Mouse (Mus musculus) kidney, postnatal 36 days (tissue): ENCODE measurements around the gene Nfic.
A peak's percentile ranks its signal among the peaks of the same experiment; 100 is the strongest.

Experiments used
- DNase-seq, 2 experiments: peaks; one replicate each; pipeline ENCODE4 v3.0.0; 2021 to 2022; ENCODE audit warnings: mixed read lengths in 2 of 2

Nfic gene

DNA sequence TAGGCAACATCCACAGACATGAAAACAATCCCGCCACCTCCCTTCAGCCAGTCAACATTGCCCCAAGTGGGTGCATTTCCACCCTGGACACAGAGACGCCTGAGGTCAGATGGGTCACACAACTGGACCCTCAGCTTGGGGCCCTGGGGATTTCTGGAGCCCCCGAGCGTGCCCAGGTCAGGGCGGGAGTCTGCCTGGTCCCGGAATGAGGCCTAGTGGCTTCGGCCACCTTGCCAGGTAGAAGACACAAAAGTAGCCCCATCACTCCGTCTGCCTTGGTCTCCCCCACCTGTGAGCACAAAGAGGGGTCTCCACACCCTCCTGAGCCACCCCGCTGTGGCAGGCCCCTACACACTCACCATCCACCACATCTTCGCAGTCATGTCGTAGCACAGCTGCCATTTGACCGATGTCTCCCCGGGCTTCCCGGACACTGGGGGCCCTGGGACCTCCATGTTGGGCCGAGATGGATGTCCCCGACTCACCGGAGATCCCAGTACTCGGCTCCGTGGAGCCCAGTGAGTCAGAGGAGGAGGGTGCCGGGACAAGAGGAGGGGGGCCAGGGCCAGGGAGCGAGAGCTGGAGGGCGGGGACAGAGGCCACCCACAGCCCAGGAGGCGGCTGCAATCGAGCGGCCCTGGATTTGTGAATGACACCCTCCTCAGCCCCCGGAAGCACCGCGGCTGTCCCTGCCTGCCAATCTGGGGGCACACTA is at the start of gene Nfic:
Gene Nfic (minus strand): TSS at position 455 of the 715 bp plus-strand sequence.
- no peak for DNase-seq

DNA sequence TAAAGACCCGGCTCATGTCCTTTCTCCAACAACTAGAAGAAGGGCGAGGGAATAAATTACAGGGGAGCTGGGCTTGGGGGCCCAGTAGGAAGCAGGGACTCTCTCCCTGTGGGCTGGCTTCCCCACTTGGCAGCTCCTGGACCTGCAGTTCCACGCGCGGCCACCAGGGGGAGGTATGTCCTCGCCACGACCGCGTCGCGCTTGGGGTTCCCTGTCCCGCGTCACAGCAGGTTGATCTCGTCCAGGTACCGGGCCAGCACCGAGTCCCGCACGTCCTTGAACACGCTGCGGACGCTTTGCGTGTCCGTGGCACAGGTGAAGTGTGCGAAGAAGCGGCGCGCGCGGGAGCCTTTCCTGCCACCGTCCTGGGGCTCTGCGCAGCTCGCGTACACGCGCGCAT is 47.2 kb upstream of the Nfic start:
- DNase-seq = peak; percentile 84 to 95

DNA sequence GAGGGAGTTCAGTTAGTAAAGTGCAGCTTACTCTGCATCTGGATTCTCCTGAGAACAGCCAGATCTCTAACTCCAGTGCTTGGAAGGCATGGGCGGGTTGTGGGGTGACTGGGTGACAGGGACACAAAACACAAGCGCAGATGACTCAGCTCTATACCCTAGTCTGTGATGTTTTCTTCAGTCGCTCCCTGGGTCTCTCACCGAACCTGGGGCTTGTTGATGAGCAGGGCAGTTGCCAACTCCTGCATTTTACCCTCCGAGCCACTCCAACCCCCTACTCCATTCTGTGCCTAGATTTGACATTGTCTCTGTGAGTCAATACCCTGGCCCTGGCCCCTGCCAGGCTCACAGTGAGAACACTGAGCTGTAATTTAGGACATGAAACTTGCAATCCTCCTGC is 46.4 kb upstream of the Nfic start:
- no peak for DNase-seq

DNA sequence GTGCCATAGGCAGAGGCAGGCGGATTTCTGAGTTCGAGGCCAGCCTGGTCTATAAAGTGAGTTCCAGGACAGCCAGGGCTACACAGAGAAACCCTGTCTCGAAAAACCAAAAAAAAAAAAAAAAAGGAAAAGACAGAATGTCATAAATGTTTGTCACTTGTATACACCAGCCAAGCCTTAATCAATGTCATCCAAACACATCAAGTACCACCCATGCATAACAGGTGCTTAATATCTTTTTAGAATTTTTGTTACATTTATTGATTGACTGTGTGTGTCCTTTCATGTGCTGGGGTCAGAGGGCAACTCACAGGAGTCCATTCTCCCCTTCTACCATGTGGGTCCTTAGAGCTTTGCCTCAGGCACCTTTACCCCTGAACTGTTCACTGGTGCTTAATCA is 44.6 kb upstream of the Nfic start, which contains the start of gene S1pr4:
Gene S1pr4 (minus strand): TSS at position 101 of the 400 bp plus-strand sequence.
- no peak for DNase-seq

DNA sequence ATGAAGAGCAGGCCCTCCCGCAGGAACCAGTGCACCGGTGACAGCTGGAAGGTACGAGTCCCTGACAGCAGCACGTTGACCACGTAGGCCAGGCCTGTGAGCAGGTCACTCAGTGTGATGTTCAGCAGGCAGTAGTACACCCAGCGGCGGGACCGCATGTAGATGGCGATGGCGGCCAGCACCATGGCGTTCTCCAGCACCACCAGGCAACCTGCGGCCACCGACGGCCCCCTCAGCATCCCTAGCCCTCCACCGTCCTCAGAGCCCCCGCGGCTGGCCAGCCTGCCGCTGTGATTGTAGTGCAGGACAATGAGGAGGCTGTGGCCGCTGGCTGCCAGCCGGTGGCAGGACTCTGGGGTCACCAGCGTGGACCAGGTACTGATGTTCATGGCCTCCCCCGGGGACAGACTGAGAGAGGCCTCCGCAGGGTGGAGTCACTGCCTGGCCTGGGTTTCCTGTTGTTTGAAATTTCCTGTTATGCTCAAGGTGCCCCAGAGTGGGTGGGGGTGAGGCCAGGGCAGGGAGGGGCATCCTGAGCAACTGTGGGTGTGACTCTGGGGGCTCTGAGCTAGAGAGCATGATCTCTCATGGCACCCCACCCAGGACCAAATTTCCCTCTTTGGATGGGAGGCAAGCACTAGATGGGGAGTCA is 43.9 kb upstream of the Nfic start:
- peak; percentile 63 to 67 for DNase-seq

DNA sequence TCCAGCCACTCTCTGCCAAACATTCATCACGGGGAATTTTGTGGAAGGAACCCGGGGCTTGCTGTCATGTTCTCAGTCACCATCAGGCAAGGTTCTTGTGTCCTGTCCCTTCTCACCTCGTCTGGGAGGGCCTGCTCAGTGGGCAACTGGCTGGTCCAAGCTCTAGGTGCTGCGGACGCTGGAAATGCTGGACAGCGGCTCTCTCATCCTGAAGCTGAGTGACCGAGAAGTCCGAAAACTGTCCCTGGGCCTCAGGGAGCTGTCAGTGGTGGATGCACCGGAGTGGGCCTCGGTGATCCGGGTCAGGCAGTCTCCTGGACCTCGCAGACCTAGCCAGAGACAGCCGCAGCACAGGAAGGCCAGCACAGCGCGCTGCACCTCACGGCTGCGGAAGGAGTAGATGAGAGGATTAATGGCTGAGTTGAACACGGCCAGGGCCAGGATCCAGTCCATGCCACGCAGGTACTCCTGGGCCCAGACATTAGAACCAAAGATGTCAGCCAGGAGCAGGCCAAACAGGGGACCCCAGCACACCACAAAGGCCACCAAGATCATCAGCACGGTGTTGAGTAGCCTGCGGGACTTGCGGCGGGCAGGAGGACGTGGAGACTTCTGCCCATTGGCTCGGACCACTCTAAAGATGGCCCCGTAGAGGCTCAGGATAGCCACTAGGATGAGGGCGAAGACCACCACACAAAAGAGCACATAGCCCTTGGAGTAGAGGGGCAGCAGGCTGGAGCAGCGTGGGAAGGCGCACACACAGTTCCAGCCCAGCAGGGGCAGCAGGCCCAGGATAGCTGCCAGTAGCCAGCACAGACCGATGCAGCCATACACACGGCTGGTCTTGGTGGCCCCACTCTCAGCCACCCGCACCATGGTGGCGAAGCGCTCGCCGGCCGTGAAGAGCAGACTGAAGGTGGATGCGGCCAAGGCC is 43.1 kb upstream of the Nfic start:
- DNase-seq = no peak

DNA sequence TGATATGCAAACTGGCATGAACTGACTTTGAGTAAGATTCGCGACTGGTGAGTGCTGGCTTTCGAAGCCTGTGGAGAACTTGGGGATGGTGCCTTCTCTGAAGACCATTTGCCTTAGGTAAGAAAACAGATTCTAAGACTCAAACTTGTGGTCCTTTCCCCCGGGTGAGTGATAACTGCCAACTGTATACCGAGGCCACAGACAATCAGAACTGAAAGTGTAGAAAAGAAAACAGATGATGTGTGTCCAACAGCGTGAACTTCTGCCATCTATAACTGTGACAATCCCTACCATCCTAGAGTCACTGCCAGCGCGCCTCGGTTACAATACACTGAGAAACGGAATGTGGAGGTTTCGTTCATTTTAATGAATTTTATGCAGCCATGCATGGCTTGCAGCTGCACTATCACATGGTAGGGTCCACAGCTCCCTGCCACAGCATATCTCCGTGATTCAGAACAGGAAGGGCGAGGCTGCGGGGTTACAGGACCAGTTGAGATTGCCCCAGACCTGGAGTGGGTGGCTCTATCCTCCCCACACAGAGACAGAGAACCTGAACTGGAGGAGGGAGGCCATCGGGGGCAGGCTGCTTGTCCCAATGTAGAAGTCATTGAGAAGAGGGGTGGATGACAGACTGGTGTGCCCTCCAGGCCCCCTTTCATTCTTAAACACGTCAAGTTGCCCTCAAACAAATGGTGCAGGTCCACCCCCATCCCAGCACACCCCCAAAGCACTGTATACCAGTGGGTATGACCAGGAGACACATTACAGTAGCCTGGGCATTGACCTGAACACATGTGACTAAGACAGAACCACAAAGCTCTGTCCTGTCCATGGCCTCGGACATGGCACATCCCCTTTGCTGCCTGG is 42.2 kb upstream of the Nfic start:
- no peak for DNase-seq

DNA sequence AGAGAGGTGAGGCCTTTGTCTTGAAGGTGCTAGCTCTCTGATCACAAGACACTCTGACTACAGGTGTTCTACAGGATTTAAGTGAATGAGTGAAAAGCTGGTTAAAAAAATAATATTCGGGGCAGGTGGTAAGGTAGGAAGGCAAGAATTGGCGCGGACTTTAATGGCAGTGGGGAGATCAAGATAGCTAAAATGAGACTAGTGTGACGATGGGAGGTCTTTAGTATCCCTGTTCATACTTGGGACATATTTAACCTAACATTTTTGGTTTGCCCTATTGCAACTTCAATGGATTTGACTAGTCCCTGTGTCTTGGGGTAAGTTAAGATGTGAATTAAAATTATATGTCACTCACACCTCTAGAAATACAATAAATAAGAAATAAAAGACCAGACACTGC is 41.5 kb upstream of the Nfic start:
- no peak for DNase-seq

DNA sequence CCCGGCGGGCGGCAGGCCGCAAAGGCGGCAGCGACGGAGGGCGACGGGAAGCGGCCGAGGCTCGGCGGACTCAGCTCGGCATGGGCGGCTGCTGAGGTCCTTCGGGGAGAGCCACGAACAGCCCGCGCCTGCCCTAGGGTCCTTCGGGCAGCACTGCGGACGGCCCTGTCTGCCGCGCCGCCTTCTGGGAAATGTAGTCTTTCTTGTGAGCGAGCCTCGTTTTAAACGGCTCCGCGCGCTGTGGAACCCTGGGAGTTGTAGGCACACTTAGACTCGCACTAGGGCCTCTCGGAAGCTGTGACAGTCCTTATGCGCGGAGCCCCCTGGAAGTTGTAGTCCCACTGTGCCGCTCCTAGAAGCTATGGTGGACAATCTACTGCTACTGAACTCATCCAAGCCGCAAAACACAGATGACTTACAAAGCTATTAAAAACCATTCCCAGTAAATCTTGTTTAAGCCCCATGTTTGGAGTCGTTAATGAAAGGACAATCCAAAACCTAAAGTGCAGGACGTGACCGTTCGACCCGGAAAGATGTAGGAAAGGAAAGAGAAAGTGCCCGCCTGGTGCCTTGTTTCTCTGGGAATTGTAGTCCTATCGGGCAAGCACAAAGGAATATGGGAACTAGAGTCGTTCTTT is 40.9 kb upstream of the Nfic start, which contains the start of gene Ncln:
Gene Ncln (minus strand): TSS at position 129 of the 638 bp plus-strand sequence.
- peak; percentile 99 for DNase-seq

DNA sequence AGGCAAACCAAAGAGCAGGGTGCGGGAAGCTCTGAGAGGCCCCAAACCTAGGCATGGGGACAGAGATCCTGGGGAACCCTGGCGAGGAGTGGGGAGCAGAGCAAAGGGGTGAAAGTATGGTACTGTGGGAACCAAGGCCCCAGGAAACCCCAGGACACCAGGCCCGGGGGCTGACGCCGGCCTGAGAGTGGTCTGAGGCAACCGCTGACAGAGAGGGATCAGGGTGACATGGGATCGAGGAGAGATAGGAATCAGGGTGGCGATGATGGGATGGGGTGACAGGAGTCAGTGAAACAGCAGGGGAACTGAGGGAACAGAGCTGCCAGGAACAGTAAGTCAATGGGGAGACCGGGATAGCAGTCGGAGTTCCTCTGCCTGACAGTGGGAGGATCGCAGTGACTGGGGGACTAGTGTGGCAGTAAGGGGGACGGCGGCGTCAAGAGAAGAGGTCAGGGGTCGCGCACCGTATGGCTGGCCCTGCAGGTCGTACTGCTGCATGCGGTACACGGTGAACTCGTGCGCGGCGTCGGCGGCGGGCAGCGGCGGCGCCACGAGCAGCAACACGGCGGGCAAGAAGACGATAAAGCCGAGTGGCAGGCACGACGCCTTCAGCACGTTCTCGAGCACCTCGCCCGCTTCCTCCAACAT is 40.3 kb upstream of the Nfic start:
- DNase-seq = peak in 1 of 2 experiments; percentile 21

DNA sequence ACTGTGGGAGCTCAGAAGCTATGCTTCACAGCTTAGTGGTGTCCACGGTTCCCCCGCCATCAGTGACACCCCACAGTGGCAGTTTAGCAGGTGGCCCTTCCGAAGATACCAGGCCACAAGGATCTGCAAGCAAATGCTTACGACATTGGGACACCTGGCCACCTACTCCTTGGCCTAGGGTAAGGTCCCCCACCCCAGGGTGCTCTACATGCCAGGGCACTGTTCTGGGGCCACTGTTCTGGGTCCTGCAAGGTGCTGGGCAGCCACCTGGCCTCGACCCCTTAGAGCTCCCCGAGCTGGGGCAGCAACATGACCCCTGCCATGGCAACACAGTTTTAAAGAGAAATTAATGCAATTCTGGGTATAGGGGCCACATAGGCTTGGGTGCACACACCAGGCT is 39.7 kb upstream of the Nfic start:
- no peak for DNase-seq

DNA sequence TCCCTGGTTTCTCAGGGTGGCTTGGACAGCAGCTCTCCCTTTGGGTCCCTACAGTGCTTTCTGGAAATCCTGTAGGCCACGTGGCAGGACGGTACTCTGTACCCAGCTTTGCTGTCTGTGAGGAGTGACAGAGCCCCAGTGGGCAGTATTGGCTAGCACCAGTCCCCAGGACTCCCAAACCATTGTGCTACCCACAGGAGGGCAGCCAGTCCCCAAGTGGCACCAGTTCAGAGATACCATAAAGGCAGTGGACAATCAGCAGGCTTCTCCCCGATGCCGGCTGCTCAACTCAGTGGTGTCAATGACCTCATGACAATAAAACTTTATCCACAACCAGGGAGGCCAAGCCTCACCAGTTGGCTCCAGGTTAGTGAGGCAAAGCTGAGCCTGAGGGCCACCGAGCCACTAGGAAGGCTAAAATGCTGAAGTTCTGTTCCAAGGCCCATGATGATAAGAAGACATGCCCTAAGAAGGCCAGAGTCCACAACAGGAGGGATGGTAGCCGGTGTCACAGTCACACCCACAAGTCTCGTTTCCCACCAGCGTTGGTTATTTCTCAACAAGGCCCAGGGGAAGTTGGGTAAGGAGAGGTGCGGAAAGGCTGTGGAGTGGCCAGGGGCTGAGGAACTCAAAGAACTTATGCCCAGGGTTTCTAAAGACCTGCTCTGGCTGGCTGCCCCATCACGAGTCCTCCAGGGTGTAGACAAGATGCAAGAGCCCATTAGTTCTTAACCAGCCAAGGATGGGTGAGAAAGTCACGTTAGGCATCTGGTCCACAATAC is 39.0 kb upstream of the Nfic start:
- DNase-seq = no peak

DNA sequence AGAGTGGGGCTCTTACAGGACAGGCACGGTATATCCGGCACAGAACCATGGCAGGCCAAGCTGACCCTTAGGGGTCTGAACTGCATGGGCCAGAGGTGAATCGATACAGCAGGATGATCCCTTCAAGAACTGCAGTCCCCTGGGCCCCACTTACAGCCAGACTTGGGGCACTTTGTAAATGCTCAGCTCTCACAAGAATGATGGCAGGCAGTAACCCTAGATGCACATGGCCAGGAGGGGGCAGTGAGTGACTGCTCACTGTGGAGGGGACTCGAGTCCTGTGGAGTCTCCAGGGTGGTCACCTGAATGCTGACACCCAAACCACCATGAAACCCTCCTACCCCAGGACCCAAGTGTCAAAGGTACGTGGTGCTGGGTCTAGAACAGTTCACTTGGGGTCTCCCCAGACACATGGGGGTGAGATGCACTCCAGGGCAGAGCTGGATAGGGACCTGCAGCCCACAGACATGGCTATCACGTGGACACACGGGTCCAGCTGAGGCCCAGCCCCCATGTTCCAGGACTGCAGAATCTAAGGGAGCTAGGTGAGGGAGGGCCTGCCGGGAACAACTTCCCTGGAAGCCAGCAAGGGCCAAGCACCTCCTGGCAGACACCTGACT is 38.3 kb upstream of the Nfic start:
- no peak for DNase-seq

DNA sequence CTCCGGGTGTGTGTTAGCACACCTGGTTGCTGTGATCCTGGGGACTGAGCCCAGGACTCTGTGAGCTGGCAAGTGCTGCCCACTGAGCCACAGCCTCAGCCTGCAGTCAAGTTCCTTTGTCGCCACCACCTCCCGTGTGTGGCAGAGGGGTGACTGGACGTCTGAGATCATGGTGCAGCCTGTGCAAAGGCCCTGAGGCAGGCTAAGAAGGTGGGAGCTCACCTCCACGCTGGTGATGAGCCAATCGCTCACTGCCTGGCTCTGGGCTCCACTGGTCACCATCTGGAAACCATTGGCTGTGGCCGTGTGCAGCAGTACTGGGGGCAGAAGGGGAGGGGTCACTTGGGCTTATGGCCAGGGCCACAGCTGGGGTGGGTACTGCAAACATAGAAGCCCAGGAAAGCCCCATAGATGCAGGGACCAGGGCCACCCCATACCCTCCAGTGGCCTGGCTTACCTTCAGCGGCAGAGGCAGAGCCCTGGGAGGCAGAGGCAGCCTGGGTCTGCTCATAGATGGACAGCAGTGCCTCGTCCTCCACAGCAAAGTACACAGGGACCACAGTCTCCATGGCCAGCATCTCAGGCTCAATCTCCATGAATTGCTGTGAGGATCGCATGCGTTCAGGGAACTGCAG is 37.3 kb upstream of the Nfic start:
- DNase-seq = no peak

DNA sequence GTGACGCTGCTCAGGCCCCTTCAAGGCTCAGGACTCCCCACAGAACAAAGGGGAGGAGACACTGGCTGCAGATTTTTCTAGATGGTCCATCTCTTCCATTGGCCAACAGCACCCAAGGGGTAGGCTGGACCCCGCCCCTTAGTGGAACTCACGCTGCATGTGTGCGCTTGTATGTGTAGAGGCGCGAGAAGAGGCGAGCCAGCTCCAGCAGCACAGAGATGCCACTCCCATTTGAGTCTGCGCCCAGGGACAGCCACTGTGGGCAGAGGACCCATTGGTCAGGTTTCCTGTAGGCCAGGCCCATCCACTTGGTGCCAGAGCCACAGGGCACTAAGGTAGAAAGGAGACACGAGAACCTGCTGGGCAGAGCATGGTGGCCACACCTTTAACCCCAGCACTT is 35.6 kb upstream of the Nfic start:
- DNase-seq = no peak

DNA sequence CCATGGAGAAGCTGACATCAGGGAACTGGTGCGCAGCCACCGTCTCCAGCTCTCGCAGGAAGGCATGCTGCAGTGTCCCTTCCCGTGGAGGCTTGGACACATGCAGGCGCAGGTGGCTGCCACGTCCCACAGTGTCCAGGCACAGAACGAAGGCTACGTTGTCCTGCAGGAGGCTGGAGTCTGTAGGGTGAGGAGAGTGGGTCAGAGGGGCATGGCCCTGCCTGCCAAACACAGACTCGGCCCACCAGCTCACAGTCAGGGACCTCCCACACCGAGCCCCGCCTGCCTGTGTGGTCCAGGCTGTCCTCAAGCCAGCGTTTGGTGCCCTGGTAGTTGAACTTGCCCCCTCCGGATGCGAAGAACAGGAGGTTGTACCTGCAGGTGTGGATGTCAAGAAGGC is 34.5 kb upstream of the Nfic start:
- DNase-seq = no peak

DNA sequence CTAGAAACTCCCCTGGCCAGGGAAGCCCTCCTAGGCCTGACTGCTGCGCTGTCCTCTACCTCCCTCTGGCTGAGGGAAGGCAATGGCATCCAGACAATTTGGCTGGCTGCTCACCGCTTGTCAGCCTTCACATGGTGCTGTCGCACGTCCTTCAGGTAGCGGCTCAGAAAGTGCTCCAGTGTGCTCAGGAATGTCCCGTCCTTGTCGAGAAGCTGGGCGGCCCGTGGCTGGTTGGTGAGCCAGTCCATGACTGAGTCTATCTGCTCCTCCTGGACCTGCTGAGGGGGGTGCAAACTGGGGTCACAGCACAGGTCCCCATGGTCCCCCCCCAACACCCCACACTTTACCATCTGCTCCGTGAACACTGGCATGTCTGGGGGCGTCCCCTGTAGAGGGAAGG is 32.6 kb upstream of the Nfic start:
- DNase-seq = no peak

DNA sequence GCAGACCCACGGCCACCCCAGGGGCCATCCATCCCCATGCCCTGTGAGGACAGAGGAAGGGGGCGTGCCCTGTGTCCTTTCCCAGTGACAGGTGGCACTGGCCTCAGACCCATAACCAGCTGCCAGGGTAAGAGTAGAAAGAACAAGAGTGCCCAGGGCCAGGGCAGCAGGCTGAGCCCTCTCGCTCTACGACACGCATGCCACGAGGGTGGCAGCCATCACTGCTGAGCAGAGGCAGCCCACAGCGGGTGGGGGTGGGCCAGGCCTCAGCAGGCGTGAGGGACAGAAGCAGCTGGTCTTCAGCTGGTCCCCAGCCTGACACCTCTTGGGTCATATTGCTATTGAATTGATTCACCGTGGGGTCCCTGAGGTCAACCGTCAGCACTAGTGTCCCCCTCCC is 31.1 kb upstream of the Nfic start:
- no peak for DNase-seq

DNA sequence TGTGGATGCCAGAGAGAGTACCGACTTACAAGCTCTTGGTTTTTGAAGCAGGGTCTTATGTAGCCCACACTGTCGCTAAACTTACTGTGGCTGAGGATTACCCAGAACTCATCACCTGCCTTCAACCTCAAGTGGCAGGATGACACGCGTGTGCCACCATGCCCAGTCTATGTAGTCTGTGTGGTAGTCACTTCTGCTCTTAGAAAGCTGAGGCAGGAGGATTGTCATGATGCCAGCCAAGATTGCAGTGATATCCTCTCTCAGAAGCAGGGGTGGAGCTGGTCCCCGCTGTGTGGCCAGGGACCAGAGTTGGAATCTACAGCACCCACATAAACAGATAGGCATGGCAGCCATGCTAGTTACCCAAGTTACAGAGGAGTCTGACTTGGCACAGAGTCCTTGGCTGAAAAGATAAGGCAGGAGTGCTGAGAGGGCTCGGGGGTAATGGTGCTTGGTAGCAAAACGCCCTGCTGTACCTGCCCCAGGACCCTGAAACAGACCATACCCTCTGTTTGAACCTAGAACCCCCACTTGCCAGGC is 30.1 kb upstream of the Nfic start:
- no peak for DNase-seq
